Mouse (Mus musculus) thymus, adult 2 months (tissue): ENCODE measurements around the gene Cycs. TPM values are rescaled to one million over a fixed set of nuclear protein-coding genes. Genes with fewer than 3 reads are reported as not detected.
"Not testable (repeated sequence)": the region's sequence is repeated elsewhere in the genome, so short reads cannot be mapped to it uniquely, and the experiment has no call there.

Source experiments
- DNase-seq: peaks from one replicate; pipeline ENCODE4 v3.0.0; 2021
- H3K27ac ChIP-seq: fragments of 200-500 bp; 2 replicates; pipeline ENCODE4 v1.5.1; 2012; ENCODE audit warnings: low read length, control low read depth; ENCODE audit not compliant: control insufficient read depth, insufficient read depth
- H3K27me3 ChIP-seq: fragments of 200-500 bp; 2 replicates; pipeline ENCODE4 v1.6.1; 2012; ENCODE audit warnings: mild to moderate bottlenecking, low read length, moderate library complexity, mixed read lengths; ENCODE audit not compliant: control insufficient read depth, insufficient read depth
- H3K36me3 ChIP-seq: fragments of 200-500 bp; 2 replicates; pipeline ENCODE4 v1.6.1; 2012; ENCODE audit warnings: mild to moderate bottlenecking, low read length, moderate library complexity; ENCODE audit not compliant: control insufficient read depth, insufficient read depth
- H3K4me1 ChIP-seq: fragments of 200-500 bp; replicated peaks from 2 replicates; pipeline ENCODE4 v1.6.1; 2012; ENCODE audit warnings: low read length; ENCODE audit not compliant: control insufficient read depth, insufficient read depth
- H3K4me3 ChIP-seq: fragments of 200-500 bp; 2 replicates; pipeline ENCODE4 v1.5.1; 2012; ENCODE audit warnings: mild to moderate bottlenecking, low read length, control low read depth, moderate library complexity; ENCODE audit not compliant: control insufficient read depth, insufficient read depth
- CTCF ChIP-seq: fragments of 200-500 bp; IDR thresholded peaks from 2 replicates; pipeline ENCODE4 v1.5.1; 2012; ENCODE audit warnings: mild to moderate bottlenecking, control low read depth, low read length, moderate library complexity, borderline replicate concordance; ENCODE audit not compliant: control insufficient read depth, poor library complexity, insufficient read depth; ENCODE audit errors: extremely low read depth
- POLR2A ChIP-seq: fragments of 200-500 bp; IDR thresholded peaks from 2 replicates; pipeline ENCODE4 v1.6.1; 2012; ENCODE audit warnings: mild to moderate bottlenecking, low read length, control low read depth, moderate library complexity; ENCODE audit not compliant: control insufficient read depth, poor library complexity, insufficient read depth; ENCODE audit errors: extremely low read depth
- WGBS: fragments of 180-500 bp; shearing (Covaris S2); methylation state at CpG from one replicate; pipeline ENCODE4 v1.1.7; 2018; 5-methylcytosine and 5-hydroxymethylcytosine counted together
- polyA plus RNA-seq: library from polyadenylated mRNA; depleted of rRNA; stranded (reverse); fragments of >200 nt; gene quantifications from 2 replicates; pipeline ENCODE4 v1.2.3, GENCODE M21; 2012

Gene Cycs
- polyA plus RNA-seq, 1 experiment, result 5.2 TPM

- WGBS, result 12% methylated on average over 6 of the region's 6 CpGs
- Histone ChIP-seq H3K27ac (no peak overlapping the region), H3K4me3 (peak overlapping the region; percentile 67), H3K4me1 (peaks cover 6% of the 10 kb centered on the region; the same call in 1 of the 2 replicates), H3K27me3 (no peaks in the 10 kb centered on the region), H3K36me3 (no peaks in the 10 kb centered on the region)
- DNase-seq, result no peak
- no peak for TF ChIP-seq POLR2A
Measured at GRCm38 (mm10) chr6:50566997-50567255, 588 bp upstream of the Cycs start.

- 99% methylated on average over 3 of the region's 3 CpGs for WGBS
- DNase-seq, result no peak
- Histone ChIP-seq H3K27ac (no peak overlapping the region), H3K36me3 (no peaks in the 10 kb centered on the region), H3K4me1 (peaks cover 4% of the 10 kb centered on the region; the same call in 1 of the 2 replicates), H3K27me3 (no peaks in the 10 kb centered on the region), H3K4me3 (no peak overlapping the region)
- TF ChIP-seq CTCF, result no peak
- no peak for TF ChIP-seq POLR2A
Measured at GRCm38 (mm10) chr6:50563651-50564050, 2.7 kb downstream of the Cycs start.

- Histone ChIP-seq H3K4me1 (peaks cover 4% of the 10 kb centered on the region; the same call in 1 of the 2 replicates), H3K36me3 (no peaks in the 10 kb centered on the region), H3K27ac (no peak overlapping the region), H3K27me3 (no peaks in the 10 kb centered on the region), H3K4me3 (no peak overlapping the region)
- TF ChIP-seq POLR2A, result no peak
- 96% methylated on average over 4 of the region's 4 CpGs for WGBS
- DNase-seq, result no peak
Measured at GRCm38 (mm10) chr6:50562421-50562820, 3.9 kb downstream of the Cycs start.

GRCm38 (mm10) chr6:50560776-50561175 is 5.6 kb downstream of the Cycs start:
- Histone ChIP-seq H3K27ac (no peak overlapping the region), H3K4me1 (no peaks in the 10 kb centered on the region), H3K27me3 (no peaks in the 10 kb centered on the region), H3K36me3 (no peaks in the 10 kb centered on the region), H3K4me3 (no peak overlapping the region)
- WGBS, result 98% methylated on average over 1 of the region's 1 CpGs
- TF ChIP-seq POLR2A, result no peak
- TF ChIP-seq CTCF, result no peak
- no peak for DNase-seq

- TF ChIP-seq POLR2A, result no peak
- no peak for TF ChIP-seq CTCF
- no peaks in the 10 kb centered on the region for H3K36me3 ChIP-seq
- 37% methylated on average over 4 of the region's 4 CpGs for WGBS
- H3K4me1 ChIP-seq, result no peaks in the 10 kb centered on the region
- no peak overlapping the region for H3K27ac ChIP-seq
- no peak for DNase-seq
- H3K4me3 ChIP-seq, result no peak overlapping the region
- no peaks in the 10 kb centered on the region for H3K27me3 ChIP-seq
Measured at GRCm38 (mm10) chr6:50558877-50559276, 7.5 kb downstream of the Cycs start.

- H3K27me3 ChIP-seq, result no peaks in the 10 kb centered on the region
- DNase-seq, result no peak
- TF ChIP-seq POLR2A, result no peak
- no peak for TF ChIP-seq CTCF
- no peaks in the 10 kb centered on the region for H3K36me3 ChIP-seq
- 94% methylated on average over 6 of the region's 6 CpGs for WGBS
- no peaks in the 10 kb centered on the region; the same call in 1 of the 2 replicates for H3K4me1 ChIP-seq
- no peak overlapping the region for H3K4me3 ChIP-seq
- no peak overlapping the region for H3K27ac ChIP-seq
Measured at GRCm38 (mm10) chr6:50557566-50557965, 8.8 kb downstream of the Cycs start.

GRCm38 (mm10) chr6:50554223-50554622 is 12.1 kb downstream of the Cycs start:
- not testable (repeated sequence) for H3K36me3 ChIP-seq, H3K27me3 ChIP-seq, H3K4me3 ChIP-seq, H3K27ac ChIP-seq, H3K4me1 ChIP-seq, DNase-seq
- WGBS, result 71% methylated on average over 2 of the region's 2 CpGs
